Mouse (Mus musculus) forebrain, embryonic 16.5 days (tissue): Measurements from ENCODE around the gene AC141477.1. TPM values are rescaled to one million over a fixed set of nuclear protein-coding genes. Genes with fewer than 3 reads are reported as not detected.

ENCODE experiments used
- ATAC-seq: fragments of 200-750 bp; cut with Nextera tagmentation; 2 replicates; pipeline ENCODE4 v1.8.0; 2017; ENCODE audit warnings: mild to moderate bottlenecking, moderate library complexity
- H3K27ac ChIP-seq: fragments of 300-500 bp; sonication (generic); 2 replicates; pipeline ENCODE4 v1.5.1; 2014; ENCODE audit warnings: low read length, control low read depth
- H3K27me3 ChIP-seq: fragments of 300-500 bp; sonication (generic); replicated peaks from 2 replicates; pipeline ENCODE4 v1.6.1; 2014; ENCODE audit warnings: low read length; ENCODE audit not compliant: control insufficient read depth, insufficient read depth
- H3K36me3 ChIP-seq: fragments of 300-500 bp; sonication (generic); 2 replicates; pipeline ENCODE4 v1.6.1; 2014; ENCODE audit not compliant: control insufficient read depth, insufficient read depth
- H3K4me1 ChIP-seq: fragments of 300-500 bp; sonication (generic); replicated peaks from 2 replicates; pipeline ENCODE4 v1.6.1; 2014; ENCODE audit warnings: low read length; ENCODE audit not compliant: control insufficient read depth, insufficient read depth
- H3K4me2 ChIP-seq: fragments of 300-500 bp; sonication (generic); 2 replicates; pipeline ENCODE4 v1.6.1; 2014; ENCODE audit warnings: mild to moderate bottlenecking, low read length, control low read depth
- H3K4me3 ChIP-seq: fragments of 300-500 bp; sonication (generic); replicated peaks from 2 replicates; pipeline ENCODE4 v1.5.1; 2014; ENCODE audit warnings: mild to moderate bottlenecking, low read length, control low read depth
- H3K9ac ChIP-seq: fragments of 300-500 bp; sonication (generic); replicated peaks from 2 replicates; pipeline ENCODE4 v1.6.1; 2014; ENCODE audit warnings: low read depth, low read length, control low read depth
- H3K9me3 ChIP-seq: fragments of 300-500 bp; sonication (generic); 2 replicates; pipeline ENCODE4 v1.6.1; 2016; ENCODE audit warnings: low read length; ENCODE audit not compliant: control insufficient read depth
- WGBS: fragments of 180-500 bp; shearing (Covaris S2); extraction: QIAGEN DNeasy Blood & Tissue Kit; methylation state at CpG from one replicate; pipeline ENCODE4 v1.1.7; 2014; 5-methylcytosine and 5-hydroxymethylcytosine counted together
- polyA plus RNA-seq: library from polyadenylated mRNA; unstranded; fragments of >200 nt; fragmentation: Nextera tagmentation; extraction: Ambion mirVana; gene quantifications from 2 replicates; pipeline ENCODE4 v1.2.1, GENCODE M21; 2015

The AC141477.1 gene
- polyA plus RNA-seq, result not detected in 2 replicates

DNA sequence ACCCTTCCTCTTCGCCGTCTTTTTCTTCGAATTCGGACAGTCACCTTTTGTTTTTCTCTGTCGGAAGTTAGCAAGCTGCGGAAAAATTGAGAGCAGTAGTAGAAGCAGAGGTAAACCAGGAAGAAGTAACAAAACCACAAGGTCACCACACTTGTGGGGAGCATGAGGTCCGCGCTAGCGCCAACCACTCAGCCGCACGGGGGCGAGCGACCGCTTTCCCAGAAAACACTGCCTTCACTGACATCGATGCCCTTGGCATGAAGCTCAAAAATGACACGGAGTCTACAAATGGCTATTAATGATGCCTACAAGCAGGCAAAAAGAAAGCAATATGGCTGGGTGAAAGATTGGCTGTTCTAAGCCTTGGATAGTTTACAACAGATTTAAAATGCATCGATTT lies at the start of gene AC141477.1:
Gene AC141477.1, minus strand, starts transcription at position 164 of the 400 bp plus-strand sequence.
- H3K9ac ChIP-seq, result no peak within 1 kb of the TSS
- peaks cover 15% of the 10 kb centered on the region for H3K4me1 ChIP-seq
- no peak for ATAC-seq
- H3K9me3 ChIP-seq, result no peaks in the 10 kb centered on the region
- peaks cover 14% of the 10 kb centered on the region for H3K36me3 ChIP-seq
- H3K4me3 ChIP-seq, result no peak within 1 kb of the TSS
- no peak within 1 kb of the TSS for H3K4me2 ChIP-seq
- WGBS, result 96% methylated on average over 17 of the region's 17 CpGs
- no peaks in the 10 kb centered on the region for H3K27me3 ChIP-seq
- H3K27ac ChIP-seq, result no peak within 1 kb of the TSS

GRCm38 (mm10) chr10:76489205-76489604 lies 49.0 kb upstream of the AC141477.1 start:
- no peak for ATAC-seq
- WGBS, result 97% methylated on average over 15 of the region's 15 CpGs

DNA sequence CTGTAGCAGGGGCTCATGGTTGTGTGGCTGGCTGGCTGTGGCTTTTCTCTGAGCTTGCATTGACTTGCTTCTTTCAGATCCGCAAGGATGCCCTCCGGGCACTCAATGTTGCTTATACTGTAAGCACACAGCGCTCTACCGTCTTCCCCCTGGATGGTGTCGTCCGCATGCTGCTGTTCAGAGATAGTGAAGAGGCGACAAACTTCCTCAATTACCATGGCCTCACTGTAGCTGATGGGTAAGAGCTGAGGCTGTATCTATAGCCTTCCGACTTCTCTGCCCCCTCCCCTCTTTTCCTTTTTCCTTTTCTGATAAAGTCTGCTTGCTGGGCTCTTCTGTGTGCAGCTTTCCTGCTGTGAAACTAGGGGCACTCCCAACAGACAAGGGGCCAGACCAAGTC lies 48.0 kb upstream of the AC141477.1 start:
- Histone ChIP-seq H3K9me3 (no peaks in the 10 kb centered on the region), H3K27ac (no peak overlapping the region), H3K36me3 (peaks cover 59% of the 10 kb centered on the region), H3K27me3 (no peaks in the 10 kb centered on the region), H3K9ac (no peak overlapping the region), H3K4me3 (no peak overlapping the region), H3K4me1 (no peaks in the 10 kb centered on the region), H3K4me2 (no peak overlapping the region)
- 96% methylated on average over 8 of the region's 8 CpGs for WGBS
- ATAC-seq, result no peak

More at GRCm38 (mm10) chr10:76489205-76489604, 49.0 kb upstream of the AC141477.1 start:
- no peak overlapping the region for H3K4me3 ChIP-seq
- no peaks in the 10 kb centered on the region for H3K4me1 ChIP-seq
- H3K4me2 ChIP-seq, result no peak overlapping the region
- H3K27ac ChIP-seq, result no peak overlapping the region
- no peak overlapping the region for H3K9ac ChIP-seq
- no peaks in the 10 kb centered on the region for H3K9me3 ChIP-seq
- peaks cover 62% of the 10 kb centered on the region for H3K36me3 ChIP-seq
- no peaks in the 10 kb centered on the region for H3K27me3 ChIP-seq

DNA sequence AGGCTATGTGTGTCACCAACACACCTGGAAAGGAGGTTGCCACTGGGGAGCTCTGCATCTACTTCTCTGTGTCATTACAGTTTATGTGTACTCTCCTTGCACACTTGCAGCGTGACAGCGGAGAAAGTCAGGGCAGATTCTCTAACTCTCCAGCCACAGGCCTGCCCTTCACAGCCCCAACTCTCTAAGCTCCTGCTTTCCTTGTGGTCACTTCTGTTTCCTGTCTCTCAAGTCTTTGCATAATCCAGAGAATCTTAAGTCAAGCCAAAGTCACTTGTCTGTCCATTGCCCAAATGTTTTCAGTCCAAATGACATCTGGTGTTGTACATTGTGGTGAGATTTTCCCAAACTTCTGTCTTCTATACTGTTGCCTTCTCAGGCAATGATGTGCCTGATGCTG lies 46.1 kb upstream of the AC141477.1 start:
- peaks cover 61% of the 10 kb centered on the region for H3K36me3 ChIP-seq
- no peaks in the 10 kb centered on the region for H3K9me3 ChIP-seq
- no peak overlapping the region for H3K9ac ChIP-seq
- H3K4me2 ChIP-seq, result no peak overlapping the region
- no peak overlapping the region for H3K27ac ChIP-seq
- H3K27me3 ChIP-seq, result no peaks in the 10 kb centered on the region
- 94% methylated on average over 2 of the region's 2 CpGs for WGBS
- ATAC-seq, result no peak
- H3K4me3 ChIP-seq, result no peak overlapping the region
- no peaks in the 10 kb centered on the region for H3K4me1 ChIP-seq

GRCm38 (mm10) chr10:76481480-76481879 lies 41.2 kb upstream of the AC141477.1 start:
- no peaks in the 10 kb centered on the region for H3K27me3 ChIP-seq
- H3K4me3 ChIP-seq, result no peak overlapping the region
- 91% methylated on average over 6 of the region's 6 CpGs for WGBS
- ATAC-seq, result no peak
- peaks cover 49% of the 10 kb centered on the region for H3K36me3 ChIP-seq
- no peak overlapping the region for H3K9ac ChIP-seq
- H3K27ac ChIP-seq, result no peak overlapping the region
- no peaks in the 10 kb centered on the region for H3K4me1 ChIP-seq
- no peaks in the 10 kb centered on the region for H3K9me3 ChIP-seq
- no peak overlapping the region for H3K4me2 ChIP-seq

GRCm38 (mm10) chr10:76480851-76481250 lies 40.6 kb upstream of the AC141477.1 start:
- WGBS, result 92% methylated on average over 13 of the region's 13 CpGs
- H3K27me3 ChIP-seq, result no peaks in the 10 kb centered on the region
- H3K36me3 ChIP-seq, result peaks cover 44% of the 10 kb centered on the region
- no peak overlapping the region for H3K4me3 ChIP-seq
- H3K9ac ChIP-seq, result no peak overlapping the region
- H3K4me2 ChIP-seq, result no peak overlapping the region
- no peak for ATAC-seq
- no peak overlapping the region for H3K27ac ChIP-seq
- no peaks in the 10 kb centered on the region for H3K4me1 ChIP-seq
- no peaks in the 10 kb centered on the region for H3K9me3 ChIP-seq

DNA sequence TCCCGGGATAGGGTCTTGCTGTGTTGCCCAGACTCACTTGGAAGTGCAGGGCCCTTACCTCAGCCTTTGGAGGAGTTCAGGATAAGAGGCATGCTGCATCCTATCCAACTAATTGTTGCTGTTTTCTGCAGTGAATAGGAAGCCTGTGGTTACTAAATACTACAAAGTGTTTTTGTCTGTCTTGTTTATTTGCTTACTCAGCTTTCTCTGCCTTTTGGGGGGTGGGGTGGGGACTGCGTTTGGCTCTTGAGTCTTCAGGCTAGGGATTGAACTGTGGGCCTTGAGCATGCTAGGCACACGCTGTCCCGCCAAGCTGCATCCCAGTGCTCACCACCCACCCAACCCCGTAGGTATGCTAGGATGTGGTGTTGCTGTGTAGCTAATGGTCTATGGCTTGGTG lies 33.5 kb upstream of the AC141477.1 start:
- peaks cover 18% of the 10 kb centered on the region for H3K36me3 ChIP-seq
- no peak overlapping the region for H3K9ac ChIP-seq
- no peak for ATAC-seq
- no peak overlapping the region for H3K27ac ChIP-seq
- no peaks in the 10 kb centered on the region for H3K27me3 ChIP-seq
- peaks cover 28% of the 10 kb centered on the region for H3K4me1 ChIP-seq
- 90% methylated on average over 5 of the region's 5 CpGs for WGBS
- H3K4me3 ChIP-seq, result no peak overlapping the region
- no peak overlapping the region for H3K4me2 ChIP-seq
- no peaks in the 10 kb centered on the region for H3K9me3 ChIP-seq

GRCm38 (mm10) chr10:76468203-76469162 lies 28.2 kb upstream of the AC141477.1 start, which contains the start of the genes Mcm3ap and Ybey:
Gene Mcm3ap, plus strand, starts transcription at chr10:76468927.
Gene Ybey, minus strand, starts transcription at chr10:76469114.
- H3K27ac ChIP-seq, result peak within 1 kb of the TSS; percentile 85
- H3K9me3 ChIP-seq, result no peaks in the 10 kb centered on the region
- H3K36me3 ChIP-seq, result peaks cover 10% of the 10 kb centered on the region
- H3K4me1 ChIP-seq, result peaks cover 23% of the 10 kb centered on the region
- no peaks in the 10 kb centered on the region for H3K27me3 ChIP-seq
- H3K4me3 ChIP-seq, result peak within 1 kb of the TSS; percentile 80
- WGBS, result 1% methylated on average over 55 of the region's 55 CpGs
- H3K4me2 ChIP-seq, result peak within 1 kb of the TSS; percentile 63
- peak within 1 kb of the TSS; percentile 88 for H3K9ac ChIP-seq
- peak; percentile 99 for ATAC-seq

DNA sequence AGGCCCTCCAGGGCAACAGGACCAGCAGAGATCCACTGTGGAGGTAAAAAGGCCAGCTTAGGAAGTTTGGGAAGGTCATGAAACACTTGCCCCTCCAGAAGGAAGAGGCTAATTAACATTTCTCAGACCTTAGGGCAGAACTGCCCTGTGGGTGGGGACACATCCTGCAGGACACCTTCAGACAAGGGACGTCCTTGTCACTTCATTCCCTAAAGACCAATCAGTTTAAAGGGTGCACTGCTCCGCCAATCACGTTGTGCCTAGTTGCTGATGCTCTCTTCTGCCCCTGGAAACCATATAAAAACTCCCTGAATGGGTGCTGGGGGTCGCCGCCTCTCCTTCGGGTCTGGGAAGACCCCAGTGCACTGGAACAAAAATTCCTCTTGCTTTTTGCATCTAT lies 22.5 kb upstream of the AC141477.1 start:
- H3K9me3 ChIP-seq, result no peaks in the 10 kb centered on the region
- no peak overlapping the region for H3K27ac ChIP-seq
- 89% methylated on average over 6 of the region's 6 CpGs for WGBS
- H3K9ac ChIP-seq, result no peak overlapping the region
- no peaks in the 10 kb centered on the region for H3K4me1 ChIP-seq
- H3K27me3 ChIP-seq, result no peaks in the 10 kb centered on the region
- H3K4me3 ChIP-seq, result no peak overlapping the region
- H3K36me3 ChIP-seq, result no peaks in the 10 kb centered on the region
- no peak for ATAC-seq
- no peak overlapping the region for H3K4me2 ChIP-seq
